Mouse (Mus musculus): Measurements from ENCODE around the gene Phldb2. TPM values are rescaled to one million over a fixed set of nuclear protein-coding genes. Genes with fewer than 3 reads are reported as not detected.

The Phldb2 gene
- 6.8 and 7.5 TPM in 2 replicates for polyA plus RNA-seq (2014; fragmentation: Nextera tagmentation; extraction: Ambion mirVana)

- Histone ChIP-seq H3K27ac (no peak within 1 kb of the TSS), H3K4me1 (replicated peaks; ENCODE audit: control insufficient read depth, insufficient read depth, low read length) (no peaks in the 10 kb centered on the region), H3K27me3 (ENCODE audit: control insufficient read depth, insufficient read depth, low read length) (no peaks in the 10 kb centered on the region), H3K36me3 (replicated peaks; ENCODE audit: control insufficient read depth, insufficient read depth) (no peaks in the 10 kb centered on the region), H3K4me2 (replicated peaks) (no peak within 1 kb of the TSS), H3K9ac (no peak within 1 kb of the TSS), H3K4me3 (replicated peaks; ENCODE audit: low read length) (no peak within 1 kb of the TSS), H3K9me3 (ENCODE audit: control insufficient read depth, low read length) (no peaks in the 10 kb centered on the region)
- DNase-seq (ENCODE audit: low spot score) (no peak), ATAC-seq (ENCODE audit: low FRiP score) (no peak)
- WGBS, result 84% methylated on average over 4 of the region's 4 CpGs
Observed at GRCm38 (mm10) chr16:45953394-45953793, at the start of gene Phldb2. Gene Phldb2, minus strand, starts transcription at chr16:45953598.

GRCm38 (mm10) chr16:46001550-46002166, 48.3 kb upstream of the Phldb2 start:
- H3K4me1 ChIP-seq (replicated peaks; ENCODE audit: control insufficient read depth, insufficient read depth, low read length), result 0 out of 2 replicates have a peak, but pooled peaks cover 4% of the 10 kb centered on the region
- WGBS, result 90% methylated on average over 10 of the region's 10 CpGs
- ATAC-seq (ENCODE audit: low FRiP score), result no peak

GRCm38 (mm10) chr16:46000976-46001375, 47.6 kb upstream of the Phldb2 start:
- Histone ChIP-seq H3K4me1 (replicated peaks; ENCODE audit: control insufficient read depth, insufficient read depth, low read length) (0 out of 2 replicates have a peak, but pooled peaks cover 4% of the 10 kb centered on the region), H3K27me3 (ENCODE audit: control insufficient read depth, insufficient read depth, low read length) (no peaks in the 10 kb centered on the region)
- 73% methylated on average over 3 of the region's 3 CpGs for WGBS

More at GRCm38 (mm10) chr16:46001550-46002166, 48.3 kb upstream of the Phldb2 start:
- H3K27me3 ChIP-seq (ENCODE audit: control insufficient read depth, insufficient read depth, low read length), result no peaks in the 10 kb centered on the region
- H3K9me3 ChIP-seq (ENCODE audit: control insufficient read depth, low read length), result no peaks in the 10 kb centered on the region
- H3K4me2 ChIP-seq (replicated peaks), result no peak overlapping the region
- DNase-seq (ENCODE audit: low spot score), result no peak
- H3K36me3 ChIP-seq (replicated peaks; ENCODE audit: control insufficient read depth, insufficient read depth), result no peaks in the 10 kb centered on the region
- H3K9ac ChIP-seq, result no peak overlapping the region
- H3K27ac ChIP-seq, result no peak overlapping the region
- H3K4me3 ChIP-seq (replicated peaks; ENCODE audit: low read length), result no peak overlapping the region

GRCm38 (mm10) chr16:45999374-46000191, 46.2 kb upstream of the Phldb2 start:
- Histone ChIP-seq H3K4me3 (replicated peaks; ENCODE audit: low read length) (no peak overlapping the region), H3K27me3 (ENCODE audit: control insufficient read depth, insufficient read depth, low read length) (no peaks in the 10 kb centered on the region), H3K4me1 (replicated peaks; ENCODE audit: control insufficient read depth, insufficient read depth, low read length) (0 out of 2 replicates have a peak, but pooled peaks cover 4% of the 10 kb centered on the region), H3K36me3 (replicated peaks; ENCODE audit: control insufficient read depth, insufficient read depth) (no peaks in the 10 kb centered on the region), H3K9me3 (ENCODE audit: control insufficient read depth, low read length) (no peaks in the 10 kb centered on the region), H3K4me2 (replicated peaks) (no peak overlapping the region), H3K9ac (no peak overlapping the region), H3K27ac (no peak overlapping the region)
- DNase-seq (ENCODE audit: low spot score) (peak; percentile 27), ATAC-seq (ENCODE audit: low FRiP score) (peak; percentile 79; the same call in 1 of the 2 replicates)
- 32% methylated on average over 10 of the region's 10 CpGs for WGBS

More at GRCm38 (mm10) chr16:46000976-46001375, 47.6 kb upstream of the Phldb2 start:
- DNase-seq (ENCODE audit: low spot score), result no peak
- no peak overlapping the region for H3K9ac ChIP-seq
- ATAC-seq (ENCODE audit: low FRiP score), result no peak
- no peaks in the 10 kb centered on the region for H3K36me3 ChIP-seq (replicated peaks; ENCODE audit: control insufficient read depth, insufficient read depth)
- no peaks in the 10 kb centered on the region for H3K9me3 ChIP-seq (ENCODE audit: control insufficient read depth, low read length)
- H3K4me3 ChIP-seq (replicated peaks; ENCODE audit: low read length), result no peak overlapping the region
- H3K4me2 ChIP-seq (replicated peaks), result no peak overlapping the region
- H3K27ac ChIP-seq, result no peak overlapping the region

GRCm38 (mm10) chr16:45998231-45998630, 44.8 kb upstream of the Phldb2 start:
- H3K4me3 ChIP-seq (replicated peaks; ENCODE audit: low read length), result no peak overlapping the region
- WGBS, result 81% methylated on average over 7 of the region's 7 CpGs

GRCm38 (mm10) chr16:45990901-45991676, 37.7 kb upstream of the Phldb2 start:
- peak; percentile 40 for DNase-seq (ENCODE audit: low spot score)

More at GRCm38 (mm10) chr16:45998231-45998630, 44.8 kb upstream of the Phldb2 start:
- ATAC-seq (ENCODE audit: low FRiP score) (no peak), DNase-seq (ENCODE audit: low spot score) (no peak)
- Histone ChIP-seq H3K4me1 (replicated peaks; ENCODE audit: control insufficient read depth, insufficient read depth, low read length) (0 out of 2 replicates have a peak, but pooled peaks cover 4% of the 10 kb centered on the region), H3K9me3 (ENCODE audit: control insufficient read depth, low read length) (no peaks in the 10 kb centered on the region), H3K27ac (no peak overlapping the region), H3K4me2 (replicated peaks) (no peak overlapping the region), H3K27me3 (ENCODE audit: control insufficient read depth, insufficient read depth, low read length) (no peaks in the 10 kb centered on the region), H3K36me3 (replicated peaks; ENCODE audit: control insufficient read depth, insufficient read depth) (no peaks in the 10 kb centered on the region), H3K9ac (no peak overlapping the region)

GRCm38 (mm10) chr16:45986236-45986635, 32.8 kb upstream of the Phldb2 start:
- Histone ChIP-seq H3K9ac (no peak overlapping the region), H3K4me2 (replicated peaks) (no peak overlapping the region), H3K27ac (no peak overlapping the region), H3K4me1 (replicated peaks; ENCODE audit: control insufficient read depth, insufficient read depth, low read length) (no peaks in the 10 kb centered on the region; the same call in 1 of the 2 replicates), H3K27me3 (ENCODE audit: control insufficient read depth, insufficient read depth, low read length) (no peaks in the 10 kb centered on the region), H3K9me3 (ENCODE audit: control insufficient read depth, low read length) (no peaks in the 10 kb centered on the region), H3K36me3 (replicated peaks; ENCODE audit: control insufficient read depth, insufficient read depth) (no peaks in the 10 kb centered on the region), H3K4me3 (replicated peaks; ENCODE audit: low read length) (no peak overlapping the region)
- ATAC-seq (ENCODE audit: low FRiP score) (no peak), DNase-seq (ENCODE audit: low spot score) (no peak)
- 56% methylated on average over 1 of the region's 1 CpGs for whole genome bisulfite sequencing

More at GRCm38 (mm10) chr16:45990901-45991676, 37.7 kb upstream of the Phldb2 start:
- H3K27me3 ChIP-seq (ENCODE audit: control insufficient read depth, insufficient read depth, low read length), result no peaks in the 10 kb centered on the region
- no peaks in the 10 kb centered on the region for H3K36me3 ChIP-seq (replicated peaks; ENCODE audit: control insufficient read depth, insufficient read depth)
- WGBS, result 46% methylated on average over 10 of the region's 10 CpGs
- H3K4me2 ChIP-seq (replicated peaks), result no peak overlapping the region
- no peaks in the 10 kb centered on the region for H3K9me3 ChIP-seq (ENCODE audit: control insufficient read depth, low read length)
- H3K4me3 ChIP-seq (replicated peaks; ENCODE audit: low read length), result no peak overlapping the region
- no peak for ATAC-seq (ENCODE audit: low FRiP score)
- H3K9ac ChIP-seq, result no peak overlapping the region
- no peak overlapping the region for H3K27ac ChIP-seq
- no peaks in the 10 kb centered on the region for H3K4me1 ChIP-seq (replicated peaks; ENCODE audit: control insufficient read depth, insufficient read depth, low read length)

GRCm38 (mm10) chr16:45984610-45985606, 31.5 kb upstream of the Phldb2 start:
- 76% methylated on average over 4 of the region's 4 CpGs for WGBS
- H3K27me3 ChIP-seq (ENCODE audit: control insufficient read depth, insufficient read depth, low read length), result no peaks in the 10 kb centered on the region
- no peaks in the 10 kb centered on the region for H3K36me3 ChIP-seq (replicated peaks; ENCODE audit: control insufficient read depth, insufficient read depth)
- no peak overlapping the region for H3K4me2 ChIP-seq (replicated peaks)
- ATAC-seq (ENCODE audit: low FRiP score) (peak; percentile 86), DNase-seq (ENCODE audit: low spot score) (peak; percentile 42)
- H3K27ac ChIP-seq, result peak overlapping the region; percentile 66
- H3K9ac ChIP-seq, result no peak overlapping the region
- no peaks in the 10 kb centered on the region; the same call in 1 of the 2 replicates for H3K4me1 ChIP-seq (replicated peaks; ENCODE audit: control insufficient read depth, insufficient read depth, low read length)
- H3K9me3 ChIP-seq (ENCODE audit: control insufficient read depth, low read length), result no peaks in the 10 kb centered on the region
- H3K4me3 ChIP-seq (replicated peaks; ENCODE audit: low read length), result no peak overlapping the region
